Mouse (Mus musculus): ENCODE measurements at regions not wholly inside any gene's neighbourhood (a gene's known extent, or its start where the extent isn't known, plus 50 kb on each side); places are given as distances from the start of the nearest gene placed in this dataset.

DNA sequence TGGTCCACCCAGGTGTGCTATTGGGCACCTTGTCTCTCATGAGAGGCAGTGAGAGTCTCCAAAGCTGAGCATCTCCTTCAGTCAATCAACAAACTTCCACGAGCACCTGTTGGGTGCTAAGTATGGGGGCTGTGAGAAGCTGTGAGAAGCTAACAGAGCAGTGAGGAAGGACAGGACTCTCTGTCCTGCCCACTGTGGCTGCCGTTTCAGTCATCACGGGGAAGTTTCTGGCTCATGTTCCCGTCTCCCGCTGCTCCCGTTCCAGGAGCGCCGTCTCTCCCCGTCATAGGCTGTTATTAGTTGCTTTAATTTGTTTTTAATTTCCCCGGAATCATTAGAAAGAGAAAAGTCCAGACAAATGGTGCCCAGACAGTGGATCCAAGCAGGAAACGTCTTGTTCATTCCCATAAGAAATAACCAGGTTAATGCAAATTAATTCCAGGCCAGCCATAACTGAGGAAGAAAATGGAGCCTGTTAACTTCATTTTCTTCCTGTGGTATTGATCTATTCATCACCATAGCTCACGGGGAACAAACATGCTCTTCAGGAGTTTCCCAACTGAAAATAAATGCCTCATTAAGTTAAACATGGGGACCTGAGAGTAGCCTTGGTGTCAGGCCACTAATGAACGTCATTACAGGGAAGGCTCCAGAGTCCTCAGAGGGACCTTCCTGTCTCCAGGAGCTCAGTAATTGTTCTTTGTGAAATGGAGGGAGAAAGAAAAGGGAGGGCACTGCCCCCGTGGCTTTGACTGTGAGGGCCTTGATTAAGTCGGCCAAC is 70.3 kb downstream of the Matn1 start:
- Histone ChIP-seq H3K36me3 (ENCODE audit: control insufficient read depth, insufficient read depth, low read length) (no peaks in the 10 kb centered on the region), H3K4me3 (ENCODE audit: control insufficient read depth, low read depth, low read length) (no peak overlapping the region), H3K27ac (ENCODE audit: control insufficient read depth, insufficient read depth, low read depth, low read length) (no peak overlapping the region), H3K27me3 (ENCODE audit: control insufficient read depth, insufficient read depth, low read length) (no peaks in the 10 kb centered on the region), H3K4me1 (ENCODE audit: control insufficient read depth, insufficient read depth, low read length) (no peaks in the 10 kb centered on the region)
- TF ChIP-seq POLR2A (IDR thresholded peaks at IDR 0.05; ENCODE audit: control insufficient read depth, low read depth, low read length) (no peak), CTCF (IDR thresholded peaks at IDR 0.05; ENCODE audit: control insufficient read depth, insufficient read depth, insufficient replicate concordance, low read depth, low read length) (no peak)

DNA sequence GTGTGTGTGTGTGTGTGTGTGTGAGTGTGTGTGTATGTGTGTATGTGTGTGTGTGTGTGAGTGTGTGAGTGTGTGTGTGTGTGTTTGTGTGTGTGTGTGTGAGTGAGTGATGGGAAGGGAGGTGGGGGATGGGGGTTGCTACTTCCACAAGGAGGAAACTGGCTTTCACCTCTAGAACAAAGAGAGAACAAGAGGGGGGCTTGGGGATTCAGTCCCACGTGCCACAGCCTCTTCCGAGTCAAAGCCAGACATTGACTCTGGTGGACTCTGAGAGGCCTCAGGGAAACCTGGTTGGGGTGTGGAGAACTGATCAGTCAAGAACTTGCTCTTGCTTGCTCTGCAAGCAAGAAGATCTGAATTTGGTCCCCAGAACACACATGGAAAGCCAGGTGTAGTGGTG is 71.0 kb downstream of the Matn1 start:
- Histone ChIP-seq H3K4me3 (ENCODE audit: control insufficient read depth, low read depth, low read length) (no peak overlapping the region), H3K27me3 (ENCODE audit: control insufficient read depth, insufficient read depth, low read length) (no peaks in the 10 kb centered on the region), H3K4me1 (ENCODE audit: control insufficient read depth, insufficient read depth, low read length) (no peaks in the 10 kb centered on the region), H3K36me3 (ENCODE audit: control insufficient read depth, insufficient read depth, low read length) (no peaks in the 10 kb centered on the region), H3K27ac (ENCODE audit: control insufficient read depth, insufficient read depth, low read depth, low read length) (no peak overlapping the region)
- TF ChIP-seq CTCF (IDR thresholded peaks at IDR 0.05; ENCODE audit: control insufficient read depth, insufficient read depth, insufficient replicate concordance, low read depth, low read length) (no peak), POLR2A (IDR thresholded peaks at IDR 0.05; ENCODE audit: control insufficient read depth, low read depth, low read length) (no peak)

DNA sequence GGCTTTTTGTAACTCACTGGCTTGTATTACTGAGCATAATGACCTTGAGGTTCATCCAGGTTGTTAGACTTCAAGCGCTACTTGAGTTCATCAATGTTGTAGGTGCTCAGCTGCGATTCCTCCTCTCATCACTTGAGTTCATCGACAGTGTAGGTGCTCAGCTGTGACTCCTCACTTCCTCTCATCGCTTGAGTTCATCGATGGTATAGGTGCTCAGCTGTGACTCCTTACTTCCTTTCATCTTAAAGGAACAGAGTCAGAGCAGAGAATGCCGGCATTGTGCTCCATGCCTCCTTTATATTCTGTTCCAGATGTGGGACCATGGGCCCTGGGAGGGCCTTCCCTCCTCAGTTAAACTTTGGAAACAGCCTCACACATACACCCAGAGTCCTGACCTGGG is 79.4 kb downstream of the Matn1 start:
- Histone ChIP-seq H3K4me1 (ENCODE audit: control insufficient read depth, insufficient read depth, low read length) (peaks cover 2% of the 10 kb centered on the region; the same call in 1 of the 2 replicates), H3K36me3 (ENCODE audit: control insufficient read depth, insufficient read depth, low read length) (no peaks in the 10 kb centered on the region), H3K4me3 (ENCODE audit: control insufficient read depth, low read depth, low read length) (no peak overlapping the region), H3K27me3 (ENCODE audit: control insufficient read depth, insufficient read depth, low read length) (no peaks in the 10 kb centered on the region), H3K27ac (ENCODE audit: control insufficient read depth, insufficient read depth, low read depth, low read length) (no peak overlapping the region)
- no peak for TF ChIP-seq CTCF (IDR thresholded peaks at IDR 0.05; ENCODE audit: control insufficient read depth, insufficient read depth, insufficient replicate concordance, low read depth, low read length)

DNA sequence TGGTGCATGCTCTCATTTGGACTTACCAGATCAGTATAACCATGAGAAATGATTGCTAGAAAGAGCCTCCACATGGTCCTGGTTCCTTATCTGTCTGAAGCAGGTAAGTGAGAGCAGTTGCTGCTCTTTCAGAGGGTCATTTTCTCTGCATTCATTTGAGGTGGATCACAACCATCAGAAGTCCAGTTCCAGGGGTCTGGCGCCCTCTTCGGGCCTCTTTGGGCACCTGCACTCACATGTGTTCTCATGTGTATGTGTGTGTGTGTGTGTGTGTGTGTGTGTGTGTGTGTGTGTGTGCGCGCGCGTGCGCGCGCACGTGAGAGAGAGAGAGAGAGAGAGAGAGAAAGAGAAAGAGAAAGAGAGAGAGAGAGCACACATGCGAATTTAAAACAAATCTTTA is 92.1 kb downstream of the Matn1 start:
- no peaks in the 10 kb centered on the region for H3K27me3 ChIP-seq (ENCODE audit: control insufficient read depth, insufficient read depth, low read length)
- no peaks in the 10 kb centered on the region for H3K4me1 ChIP-seq (ENCODE audit: control insufficient read depth, insufficient read depth, low read length)
- no peak overlapping the region for H3K27ac ChIP-seq (ENCODE audit: control insufficient read depth, insufficient read depth, low read depth, low read length)
- TF ChIP-seq POLR2A (IDR thresholded peaks at IDR 0.05; ENCODE audit: control insufficient read depth, low read depth, low read length) (no peak), CTCF (IDR thresholded peaks at IDR 0.05; ENCODE audit: control insufficient read depth, insufficient read depth, insufficient replicate concordance, low read depth, low read length) (peak; percentile 34; the same call in 1 of the 2 replicates)
- no peak overlapping the region for H3K4me3 ChIP-seq (ENCODE audit: control insufficient read depth, low read depth, low read length)
- no peaks in the 10 kb centered on the region for H3K36me3 ChIP-seq (ENCODE audit: control insufficient read depth, insufficient read depth, low read length)

DNA sequence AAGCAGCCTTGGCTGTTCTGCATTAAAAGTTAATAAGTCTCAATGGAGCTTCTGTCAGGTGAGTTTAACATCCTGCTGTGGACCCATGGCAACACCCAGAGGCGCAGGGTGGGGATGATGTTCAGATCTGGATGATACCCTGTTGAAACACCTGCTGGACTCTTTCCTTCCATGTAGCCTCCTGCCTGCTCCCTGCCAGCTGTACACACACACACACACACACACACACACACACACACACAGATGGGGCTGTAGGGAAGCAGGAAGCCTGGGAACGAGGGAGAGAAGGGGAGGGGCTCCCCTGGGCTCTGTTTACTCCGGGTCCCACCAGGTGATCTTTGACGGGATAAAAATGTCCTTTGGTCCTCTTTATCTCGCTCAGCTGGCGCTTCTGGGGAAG is 93.0 kb downstream of the Matn1 start:
- Histone ChIP-seq H3K36me3 (ENCODE audit: control insufficient read depth, insufficient read depth, low read length) (no peaks in the 10 kb centered on the region), H3K4me3 (ENCODE audit: control insufficient read depth, low read depth, low read length) (no peak overlapping the region), H3K27me3 (ENCODE audit: control insufficient read depth, insufficient read depth, low read length) (no peaks in the 10 kb centered on the region), H3K4me1 (ENCODE audit: control insufficient read depth, insufficient read depth, low read length) (no peaks in the 10 kb centered on the region), H3K27ac (ENCODE audit: control insufficient read depth, insufficient read depth, low read depth, low read length) (no peak overlapping the region)
- no peak for TF ChIP-seq POLR2A (IDR thresholded peaks at IDR 0.05; ENCODE audit: control insufficient read depth, low read depth, low read length)
- no peak for TF ChIP-seq CTCF (IDR thresholded peaks at IDR 0.05; ENCODE audit: control insufficient read depth, insufficient read depth, insufficient replicate concordance, low read depth, low read length)

DNA sequence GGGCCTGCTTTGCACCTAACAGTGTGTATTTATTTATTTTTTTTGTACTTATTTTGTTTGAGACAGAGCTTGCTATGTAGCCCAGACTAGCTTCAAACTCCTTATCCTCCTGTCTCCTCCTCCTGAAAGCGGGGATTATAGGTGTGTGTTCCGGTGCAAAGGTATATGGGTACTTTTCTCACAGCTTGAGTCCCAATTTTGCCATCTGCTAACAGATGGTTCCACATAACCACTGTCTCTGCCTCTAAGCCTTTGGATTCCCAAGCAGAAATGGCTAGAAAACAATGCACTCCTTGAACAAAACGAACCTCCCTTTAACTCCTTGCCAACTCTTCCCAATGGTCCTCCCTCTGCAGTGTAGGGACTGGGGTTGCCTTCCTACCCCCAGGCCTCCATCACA is 95.5 kb downstream of the Matn1 start:
- Histone ChIP-seq H3K27me3 (ENCODE audit: control insufficient read depth, insufficient read depth, low read length) (no peaks in the 10 kb centered on the region), H3K4me1 (ENCODE audit: control insufficient read depth, insufficient read depth, low read length) (no peaks in the 10 kb centered on the region), H3K27ac (ENCODE audit: control insufficient read depth, insufficient read depth, low read depth, low read length) (no peak overlapping the region), H3K36me3 (ENCODE audit: control insufficient read depth, insufficient read depth, low read length) (no peaks in the 10 kb centered on the region), H3K4me3 (ENCODE audit: control insufficient read depth, low read depth, low read length) (no peak overlapping the region)
- TF ChIP-seq POLR2A (IDR thresholded peaks at IDR 0.05; ENCODE audit: control insufficient read depth, low read depth, low read length) (no peak), CTCF (IDR thresholded peaks at IDR 0.05; ENCODE audit: control insufficient read depth, insufficient read depth, insufficient replicate concordance, low read depth, low read length) (no peak)

DNA sequence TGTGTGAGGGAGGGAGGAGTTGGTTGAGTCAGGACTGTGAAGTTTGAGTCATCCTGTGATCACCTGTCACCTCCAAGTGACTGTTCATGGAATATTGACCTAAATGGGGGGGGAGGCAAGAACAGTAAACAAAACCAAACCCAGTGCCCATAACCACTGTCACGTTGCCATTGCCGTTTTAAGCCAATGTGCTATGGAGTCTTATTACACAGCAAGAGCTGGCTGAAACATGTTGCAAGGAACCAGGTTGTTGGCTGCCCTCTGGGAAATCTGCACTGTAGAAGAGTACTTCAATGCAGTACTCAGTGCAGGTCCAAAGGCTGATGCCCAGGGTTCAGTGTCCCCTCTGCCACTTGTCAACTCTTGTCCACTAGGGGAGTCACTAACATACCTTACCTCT is 97.0 kb downstream of the Matn1 start:
- Histone ChIP-seq H3K36me3 (ENCODE audit: control insufficient read depth, insufficient read depth, low read length) (no peaks in the 10 kb centered on the region), H3K27me3 (ENCODE audit: control insufficient read depth, insufficient read depth, low read length) (no peaks in the 10 kb centered on the region), H3K27ac (ENCODE audit: control insufficient read depth, insufficient read depth, low read depth, low read length) (no peak overlapping the region), H3K4me1 (ENCODE audit: control insufficient read depth, insufficient read depth, low read length) (no peaks in the 10 kb centered on the region), H3K4me3 (ENCODE audit: control insufficient read depth, low read depth, low read length) (no peak overlapping the region)
- TF ChIP-seq POLR2A (IDR thresholded peaks at IDR 0.05; ENCODE audit: control insufficient read depth, low read depth, low read length) (no peak), CTCF (IDR thresholded peaks at IDR 0.05; ENCODE audit: control insufficient read depth, insufficient read depth, insufficient replicate concordance, low read depth, low read length) (no peak)

All from testis, adult 2 months (tissue).